Mouse (Mus musculus): ENCODE measurements around the gene Klhl8.
A peak's percentile ranks its signal among the peaks of the same experiment; 100 is the strongest.

Gene Klhl8

GRCm38 (mm10) chr5:103916595-103917356 lies 5.7 kb upstream of the Klhl8 start:
- DNase-seq (ENCODE audit: low read depth) = peak; percentile 26

GRCm38 (mm10) chr5:103914335-103915226 lies 3.5 kb upstream of the Klhl8 start:
- DNase-seq (ENCODE audit: low read depth) = peak; percentile 45

- peak; percentile 11 for DNase-seq (ENCODE audit: low read depth)
Observed at GRCm38 (mm10) chr5:103913150-103913549, 2.1 kb upstream of the Klhl8 start.

GRCm38 (mm10) chr5:103911555-103911954 lies 496 bp upstream of the Klhl8 start:
- DNase-seq (ENCODE audit: low read depth) = no peak

- DNase-seq (ENCODE audit: low read depth) = no peak
Observed at GRCm38 (mm10) chr5:103910156-103910555, 903 bp downstream of the Klhl8 start.

GRCm38 (mm10) chr5:103909466-103909865 lies 1.6 kb downstream of the Klhl8 start:
- no peak for DNase-seq (ENCODE audit: low read depth)

- no peak for DNase-seq (ENCODE audit: low read depth)
Observed at GRCm38 (mm10) chr5:103908851-103909250, 2.2 kb downstream of the Klhl8 start.

- no peak for DNase-seq (ENCODE audit: low read depth)
Observed at GRCm38 (mm10) chr5:103907844-103908243, 3.2 kb downstream of the Klhl8 start.

- DNase-seq (ENCODE audit: low read depth) = no peak
Observed at GRCm38 (mm10) chr5:103906173-103906572, 4.9 kb downstream of the Klhl8 start.

GRCm38 (mm10) chr5:103898310-103898709 lies 12.7 kb downstream of the Klhl8 start:
- no peak for DNase-seq (ENCODE audit: low read depth)

GRCm38 (mm10) chr5:103889766-103890165 lies 21.3 kb downstream of the Klhl8 start:
- no peak for DNase-seq (ENCODE audit: low read depth)

GRCm38 (mm10) chr5:103863759-103864158 lies 47.3 kb downstream of the Klhl8 start:
- no peak for DNase-seq (ENCODE audit: low read depth)

GRCm38 (mm10) chr5:103860622-103861021 lies 50.4 kb downstream of the Klhl8 start:
- no peak for DNase-seq (ENCODE audit: low read depth)

- DNase-seq (ENCODE audit: low read depth) = no peak
Observed at GRCm38 (mm10) chr5:103857151-103857550, 53.9 kb downstream of the Klhl8 start.

GRCm38 (mm10) chr5:103856286-103857009 lies 54.6 kb downstream of the Klhl8 start:
- DNase-seq (ENCODE audit: low read depth) = peak; percentile 82

- no peak for DNase-seq (ENCODE audit: low read depth)
Observed at GRCm38 (mm10) chr5:103855483-103856211, 55.4 kb downstream of the Klhl8 start.

GRCm38 (mm10) chr5:103854807-103855194 lies 56.3 kb downstream of the Klhl8 start:
- DNase-seq (ENCODE audit: low read depth) = no peak

GRCm38 (mm10) chr5:103854041-103854806 lies 56.8 kb downstream of the Klhl8 start:
- peak; percentile 88 for DNase-seq (ENCODE audit: low read depth)

GRCm38 (mm10) chr5:103852756-103853549 lies 58.1 kb downstream of the Klhl8 start:
- no peak for DNase-seq (ENCODE audit: low read depth)

GRCm38 (mm10) chr5:103848546-103848945 lies 62.5 kb downstream of the Klhl8 start:
- no peak for DNase-seq (ENCODE audit: low read depth)

Data from 416B (cell line).